Mouse (Mus musculus): ENCODE data around the gene A630023A22Rik. TPM values are rescaled to one million over a fixed set of nuclear protein-coding genes. Genes with fewer than 3 reads are reported as not detected.

A630023A22Rik gene
- polyA plus RNA-seq, 1 experiment, result not detected

GRCm38 (mm10) chr14:34106389-34107062 is 4.0 kb upstream of the A630023A22Rik start:
- Histone ChIP-seq H3K4me1 (ENCODE audit: control insufficient read depth, insufficient read depth, insufficient read length) (no peaks in the 10 kb centered on the region), H3K27ac (ENCODE audit: insufficient read depth, low read length) (no peak overlapping the region), H3K36me3 (ENCODE audit: control insufficient read depth, insufficient read depth, low read length) (no peaks in the 10 kb centered on the region), H3K27me3 (ENCODE audit: control insufficient read depth, insufficient read depth, low read length) (no peaks in the 10 kb centered on the region), H3K4me3 (ENCODE audit: extremely low read depth, insufficient read depth, insufficient read length) (no peak overlapping the region)
- WGBS, result 57% methylated on average over 12 of the region's 12 CpGs
- peak; percentile 35; the same call in 1 of the 2 replicates for TF ChIP-seq CTCF (IDR thresholded peaks at IDR 0.05; ENCODE audit: extremely low read depth, insufficient read depth, insufficient read length, insufficient replicate concordance)
- no peak for TF ChIP-seq POLR2A (IDR thresholded peaks at IDR 0.05; ENCODE audit: low read depth, low read length)
- DNase-seq (ENCODE audit: low read depth in 1 of 2, low spot score in 2 of 2), result no peak

GRCm38 (mm10) chr14:34104892-34105291 is 2.3 kb upstream of the A630023A22Rik start:
- TF ChIP-seq POLR2A (IDR thresholded peaks at IDR 0.05; ENCODE audit: low read depth, low read length) (no peak), CTCF (IDR thresholded peaks at IDR 0.05; ENCODE audit: extremely low read depth, insufficient read depth, insufficient read length, insufficient replicate concordance) (0 out of 2 replicates have a peak, but pooled peaks have one; percentile 2)
- H3K4me1 ChIP-seq (ENCODE audit: control insufficient read depth, insufficient read depth, insufficient read length), result no peaks in the 10 kb centered on the region
- H3K27ac ChIP-seq (ENCODE audit: insufficient read depth, low read length), result no peak overlapping the region
- no peaks in the 10 kb centered on the region for H3K27me3 ChIP-seq (ENCODE audit: control insufficient read depth, insufficient read depth, low read length)
- DNase-seq (ENCODE audit: low read depth in 1 of 2, low spot score in 2 of 2), result no peak
- H3K36me3 ChIP-seq (ENCODE audit: control insufficient read depth, insufficient read depth, low read length), result no peaks in the 10 kb centered on the region
- 30% methylated on average over 8 of the region's 8 CpGs for WGBS
- no peak overlapping the region for H3K4me3 ChIP-seq (ENCODE audit: extremely low read depth, insufficient read depth, insufficient read length)

- no peak for DNase-seq (ENCODE audit: low read depth in 1 of 2, low spot score in 2 of 2)
- H3K27ac ChIP-seq (ENCODE audit: insufficient read depth, low read length), result no peak overlapping the region
- 78% methylated on average over 3 of the region's 3 CpGs for WGBS
- H3K4me3 ChIP-seq (ENCODE audit: extremely low read depth, insufficient read depth, insufficient read length), result no peak overlapping the region
- no peaks in the 10 kb centered on the region for H3K36me3 ChIP-seq (ENCODE audit: control insufficient read depth, insufficient read depth, low read length)
- no peaks in the 10 kb centered on the region for H3K27me3 ChIP-seq (ENCODE audit: control insufficient read depth, insufficient read depth, low read length)
- TF ChIP-seq POLR2A (IDR thresholded peaks at IDR 0.05; ENCODE audit: low read depth, low read length) (no peak), CTCF (IDR thresholded peaks at IDR 0.05; ENCODE audit: extremely low read depth, insufficient read depth, insufficient read length, insufficient replicate concordance) (no peak)
- H3K4me1 ChIP-seq (ENCODE audit: control insufficient read depth, insufficient read depth, insufficient read length), result no peaks in the 10 kb centered on the region
Measured at GRCm38 (mm10) chr14:34103855-34104254, 1.3 kb upstream of the A630023A22Rik start.

GRCm38 (mm10) chr14:34096161-34096560 is 6.4 kb downstream of the A630023A22Rik start:
- Histone ChIP-seq H3K27me3 (ENCODE audit: control insufficient read depth, insufficient read depth, low read length) (no peaks in the 10 kb centered on the region), H3K4me1 (ENCODE audit: control insufficient read depth, insufficient read depth, insufficient read length) (no peaks in the 10 kb centered on the region), H3K27ac (ENCODE audit: insufficient read depth, low read length) (no peak overlapping the region), H3K4me3 (ENCODE audit: extremely low read depth, insufficient read depth, insufficient read length) (no peak overlapping the region), H3K36me3 (ENCODE audit: control insufficient read depth, insufficient read depth, low read length) (no peaks in the 10 kb centered on the region)
- no peak for DNase-seq (ENCODE audit: low read depth in 1 of 2, low spot score in 2 of 2)
- no peak for TF ChIP-seq POLR2A (IDR thresholded peaks at IDR 0.05; ENCODE audit: low read depth, low read length)
- no peak for TF ChIP-seq CTCF (IDR thresholded peaks at IDR 0.05; ENCODE audit: extremely low read depth, insufficient read depth, insufficient read length, insufficient replicate concordance)
- 81% methylated on average over 5 of the region's 5 CpGs for WGBS

GRCm38 (mm10) chr14:34092856-34093255 is 9.7 kb downstream of the A630023A22Rik start:
- no peak overlapping the region for H3K4me3 ChIP-seq (ENCODE audit: extremely low read depth, insufficient read depth, insufficient read length)
- TF ChIP-seq POLR2A (IDR thresholded peaks at IDR 0.05; ENCODE audit: low read depth, low read length) (no peak), CTCF (IDR thresholded peaks at IDR 0.05; ENCODE audit: extremely low read depth, insufficient read depth, insufficient read length, insufficient replicate concordance) (no peak)
- no peak overlapping the region for H3K27ac ChIP-seq (ENCODE audit: insufficient read depth, low read length)
- H3K27me3 ChIP-seq (ENCODE audit: control insufficient read depth, insufficient read depth, low read length), result no peaks in the 10 kb centered on the region
- no peaks in the 10 kb centered on the region for H3K4me1 ChIP-seq (ENCODE audit: control insufficient read depth, insufficient read depth, insufficient read length)
- H3K36me3 ChIP-seq (ENCODE audit: control insufficient read depth, insufficient read depth, low read length), result no peaks in the 10 kb centered on the region
- 89% methylated on average over 1 of the region's 1 CpGs for WGBS
- DNase-seq (ENCODE audit: low read depth in 1 of 2, low spot score in 2 of 2), result no peak

GRCm38 (mm10) chr14:34091475-34091874 is 11.1 kb downstream of the A630023A22Rik start:
- Histone ChIP-seq H3K27me3 (ENCODE audit: control insufficient read depth, insufficient read depth, low read length) (no peaks in the 10 kb centered on the region), H3K36me3 (ENCODE audit: control insufficient read depth, insufficient read depth, low read length) (no peaks in the 10 kb centered on the region), H3K4me3 (ENCODE audit: extremely low read depth, insufficient read depth, insufficient read length) (no peak overlapping the region), H3K4me1 (ENCODE audit: control insufficient read depth, insufficient read depth, insufficient read length) (no peaks in the 10 kb centered on the region), H3K27ac (ENCODE audit: insufficient read depth, low read length) (no peak overlapping the region)
- no peak for TF ChIP-seq POLR2A (IDR thresholded peaks at IDR 0.05; ENCODE audit: low read depth, low read length)
- no peak for TF ChIP-seq CTCF (IDR thresholded peaks at IDR 0.05; ENCODE audit: extremely low read depth, insufficient read depth, insufficient read length, insufficient replicate concordance)
- DNase-seq (ENCODE audit: low read depth in 1 of 2, low spot score in 2 of 2), result no peak
- WGBS, result 82% methylated on average over 5 of the region's 5 CpGs

- no peak for DNase-seq (ENCODE audit: low read depth in 1 of 2, low spot score in 2 of 2)
- Histone ChIP-seq H3K4me1 (ENCODE audit: control insufficient read depth, insufficient read depth, insufficient read length) (no peaks in the 10 kb centered on the region), H3K36me3 (ENCODE audit: control insufficient read depth, insufficient read depth, low read length) (no peaks in the 10 kb centered on the region), H3K4me3 (ENCODE audit: extremely low read depth, insufficient read depth, insufficient read length) (no peak overlapping the region), H3K27ac (ENCODE audit: insufficient read depth, low read length) (no peak overlapping the region), H3K27me3 (ENCODE audit: control insufficient read depth, insufficient read depth, low read length) (no peaks in the 10 kb centered on the region)
- WGBS, result 88% methylated on average over 8 of the region's 8 CpGs
- TF ChIP-seq CTCF (IDR thresholded peaks at IDR 0.05; ENCODE audit: extremely low read depth, insufficient read depth, insufficient read length, insufficient replicate concordance) (no peak), POLR2A (IDR thresholded peaks at IDR 0.05; ENCODE audit: low read depth, low read length) (no peak)
Measured at GRCm38 (mm10) chr14:34089796-34090195, 12.8 kb downstream of the A630023A22Rik start.
